Comparison of ENCODE assay signal across 8 mouse cellular contexts in genomic region chr14:93889231-93889630, GRCm38 (mm10). TPM values are rescaled to one million over a fixed set of nuclear protein-coding genes. Genes with fewer than 3 reads are reported as not detected.
DNase-seq lines count a peak whose midpoint lies in the region; ATAC-seq and TF ChIP-seq lines count a peak whose summit lies in the region.

No protein-coding gene starts in this region.

- no peaks in the 10 kb centered on the region for H3K9me3 ChIP-seq in lung, postnatal 0 days (ENCODE audit: low read length)
- no peaks in the 10 kb centered on the region for H3K9me3 ChIP-seq in intestine, embryonic 14.5 days (ENCODE audit: control insufficient read depth, low read length)

- H3K27ac ChIP-seq in lung, postnatal 0 days (ENCODE audit: low read length): no peak overlapping the region
- no peak overlapping the region for H3K27ac ChIP-seq in intestine, embryonic 14.5 days (ENCODE audit: low read depth)

- 0 out of 2 replicates have a peak, but pooled peaks have one; percentile 10 for ATAC-seq in frontal cortex, adult (ENCODE audit: low TSS enrichment)
- ATAC-seq in lung, postnatal 0 days: no peak
- no peak for ATAC-seq in intestine, embryonic 14.5 days (replicated peaks; ENCODE audit: low FRiP score, low TSS enrichment, low read depth)

- TF ChIP-seq CTCF in lung, postnatal 0 days (IDR thresholded peaks at IDR 0.05): no peak

- no peaks in the 10 kb centered on the region for H3K27me3 ChIP-seq in lung, postnatal 0 days (replicated peaks; ENCODE audit: insufficient read depth, low read length)
- no peaks in the 10 kb centered on the region for H3K27me3 ChIP-seq in intestine, embryonic 14.5 days (replicated peaks; ENCODE audit: control insufficient read depth, insufficient read depth, low read length)

- no peak for TF ChIP-seq EP300 in lung, postnatal 0 days (IDR thresholded peaks at IDR 0.05)

- 17% methylated on average over 6 of the region's 6 CpGs for WGBS in lung, postnatal 0 days
- 35% methylated on average over 6 of the region's 6 CpGs for WGBS in intestine, embryonic 14.5 days

- H3K4me1 ChIP-seq in lung, postnatal 0 days (ENCODE audit: insufficient read depth, low read depth, low read length): peaks cover 8% of the 10 kb centered on the region; the same call in 1 of the 2 replicates
- peaks cover 4% of the 10 kb centered on the region for H3K4me1 ChIP-seq in intestine, embryonic 14.5 days (replicated peaks; ENCODE audit: control insufficient read depth, insufficient read depth, low read length)

- H3K4me2 ChIP-seq in lung, postnatal 0 days (replicated peaks; ENCODE audit: low read depth, low read length): peak overlapping the region; percentile 85
- peak overlapping the region; percentile 88 for H3K4me2 ChIP-seq in intestine, embryonic 14.5 days (ENCODE audit: low read length)

- H3K4me3 ChIP-seq in lung, postnatal 0 days (ENCODE audit: low read depth, low read length): peak overlapping the region; percentile 53; the same call in 1 of the 2 replicates
- H3K4me3 ChIP-seq in intestine, embryonic 14.5 days (ENCODE audit: low read depth, low read length): peak overlapping the region; percentile 55

- no peak overlapping the region for H3K9ac ChIP-seq in lung, postnatal 0 days (replicated peaks; ENCODE audit: low read depth)
- H3K9ac ChIP-seq in intestine, embryonic 14.5 days (ENCODE audit: low read length): peak overlapping the region; percentile 17

- DNase-seq in frontal cortex, postnatal 10 days (ENCODE audit: low spot score in 2 of 2): no peak
- peak; percentile 17 for DNase-seq in lung, postnatal 0 days (ENCODE audit: low spot score)
- DNase-seq in lung, postnatal 25 days (ENCODE audit: low spot score): no peak
- DNase-seq in intestine, embryonic 14.5 days (ENCODE audit: low spot score): no peak
- peak; percentile 31 for DNase-seq in retina, postnatal 1 day
- DNase-seq in layer of hippocampus, adult 8-10 months (ENCODE audit: low spot score in 2 of 2): no peak
- DNase-seq in thymus, postnatal 36 days: no peak

- H3K36me3 ChIP-seq in lung, postnatal 0 days (ENCODE audit: insufficient read depth, low read length): no peaks in the 10 kb centered on the region
- H3K36me3 ChIP-seq in intestine, embryonic 14.5 days (ENCODE audit: control insufficient read depth, insufficient read depth, low read length): no peaks in the 10 kb centered on the region

RNA-seq across cellular contexts. Expression of gene Pcdh9, which starts 1.2 kb away (rescaled TPM):
- 1.4 and 1.8 TPM in 2 replicates for polyA plus RNA-seq in lung, postnatal 0 days (2015; fragmentation: Nextera tagmentation; extraction: Ambion mirVana)
- polyA plus RNA-seq in intestine, embryonic 14.5 days (2014; fragmentation: Nextera tagmentation; extraction: Ambion mirVana): 23.1 and 23.3 TPM in 2 replicates
- total RNA-seq in layer of hippocampus, adult 8-10 months (2022): 100 to 1,000 TPM; 161 to 184 (median 166) TPM

Comparison
In these comparisons a context has a peak if more than half of its experiments do, and no peak if none do; other contexts are left out.
1. DNase-seq: peak in lung, postnatal 0 days (single experiment) and retina, postnatal 1 day (single experiment); none in frontal cortex, postnatal 10 days (0 of 2), lung, postnatal 25 days (single experiment), intestine, embryonic 14.5 days (single experiment), layer of hippocampus, adult 8-10 months (0 of 2) and thymus, postnatal 36 days (0 of 2).